Mouse (Mus musculus): ENCODE data around the gene Dst.

DNA sequence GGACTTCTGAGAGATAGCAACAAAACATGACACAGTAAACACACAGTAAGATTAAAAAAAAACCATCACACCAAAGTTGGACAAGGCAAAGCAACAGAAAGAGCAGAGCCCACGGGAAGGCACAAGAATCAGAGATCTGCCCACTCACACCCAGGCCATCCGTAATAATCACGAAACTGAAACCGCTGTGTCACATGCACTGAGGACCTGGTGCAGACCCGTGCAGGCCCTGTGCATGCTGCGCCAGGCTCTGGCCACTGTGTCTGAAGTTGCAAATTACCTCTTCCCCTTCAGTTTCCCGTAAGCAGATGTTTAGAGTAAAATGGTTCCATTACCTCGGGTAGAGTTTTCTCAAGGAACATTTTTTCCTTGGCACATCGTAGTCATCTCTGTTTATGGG lies 389.6 kb downstream of the Dst start:
- no peak for TF ChIP-seq TAL1 (IDR thresholded peaks at IDR 0.05; ENCODE audit: low read length)
- no peak for TF ChIP-seq ZC3H11A (IDR thresholded peaks at IDR 0.05; ENCODE audit: low read depth, low read length)
- TF ChIP-seq USF1 (IDR thresholded peaks at IDR 0.05; ENCODE audit: low read depth, low read length), result no peak
- no peak for TF ChIP-seq CHD1 (IDR thresholded peaks at IDR 0.05; ENCODE audit: low read depth, low read length)
- no peak for TF ChIP-seq EP300 (IDR thresholded peaks at IDR 0.05; ENCODE audit: low read depth in 1 of 2, low read length in 2 of 2)
- no peak for TF ChIP-seq CTCF (IDR thresholded peaks at IDR 0.05 in 2 of 3, conservative IDR thresholded peaks at IDR 0.05 in 1 of 3; ENCODE audit: control insufficient read depth in 1 of 3, insufficient read depth in 1 of 3, low read depth in 2 of 3, low read length in 3 of 3, poor library complexity in 1 of 3, severe bottlenecking in 1 of 3)
- no peak for TF ChIP-seq ZNF384 (IDR thresholded peaks at IDR 0.05; ENCODE audit: low read depth, low read length)
- TF ChIP-seq ZKSCAN1 (IDR thresholded peaks at IDR 0.05; ENCODE audit: low read depth, low read length), result no peak

All from MEL (cell line).